Mouse (Mus musculus) cerebellum, adult 11-12 months (tissue): ENCODE data around the gene Tsn.

Experiments used
- DNase-seq: peaks from one replicate; pipeline ENCODE4 v3.0.0; 2022

The Tsn gene

DNA sequence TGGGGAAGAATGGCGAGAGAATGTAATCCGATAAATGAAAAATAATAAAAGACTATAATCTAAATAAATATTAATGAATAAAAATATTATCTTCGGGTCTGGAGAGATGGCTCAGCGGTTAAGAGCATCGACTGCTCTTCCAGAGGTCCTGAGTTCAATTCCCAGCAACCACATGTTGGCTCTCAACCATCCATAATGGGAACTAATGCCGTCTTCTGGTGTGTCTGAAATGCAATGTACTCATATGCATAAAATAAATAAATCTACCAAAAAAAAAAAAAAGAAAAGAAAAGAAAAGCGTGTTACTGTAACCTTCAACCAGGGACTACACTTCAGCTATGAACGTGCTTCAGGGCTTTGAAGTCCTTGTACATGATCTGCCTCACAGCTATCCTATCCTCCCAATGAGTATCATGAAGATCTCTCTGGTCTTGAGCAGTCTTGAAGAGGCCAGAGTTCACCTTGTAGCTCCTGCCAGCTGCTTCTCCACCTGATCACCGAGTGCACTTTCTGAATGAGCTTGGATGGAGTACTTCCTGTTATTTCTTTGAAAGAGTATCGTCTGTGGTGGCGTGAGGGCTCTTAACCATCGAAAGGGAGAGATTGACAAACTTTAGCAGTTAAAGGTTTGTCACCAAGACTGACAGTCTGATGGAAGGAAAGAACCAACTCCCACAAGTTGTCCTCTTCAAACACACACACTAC is at the start of gene Tsn:
Tsn (minus strand) TSS at position 118 of the 705 bp plus-strand sequence.
- peak; percentile 24 for DNase-seq

- DNase-seq = no peak
These were observed 47.7 kb upstream of the Tsn start for GRCm38 (mm10) chr1:118359071-118359761.

DNA sequence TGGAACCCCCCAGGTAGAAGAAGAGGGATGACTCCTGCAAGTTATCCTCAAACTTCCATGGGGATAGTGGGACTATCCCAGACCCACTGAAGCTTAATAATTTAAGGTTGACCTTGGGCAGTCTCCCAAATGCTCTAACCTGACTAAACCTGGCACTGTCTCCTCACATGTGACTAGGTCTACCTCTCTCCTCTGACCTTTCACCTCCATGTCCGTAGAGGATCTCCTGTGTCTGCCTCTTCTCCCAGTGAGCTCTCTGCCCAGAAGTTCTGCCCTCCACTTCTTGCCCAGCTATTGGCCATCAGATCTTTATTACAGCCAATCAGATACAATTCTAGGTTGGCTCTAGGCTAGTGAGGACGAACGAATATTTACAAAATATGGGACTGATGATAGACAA is 38.4 kb upstream of the Tsn start:
- DNase-seq = no peak

DNA sequence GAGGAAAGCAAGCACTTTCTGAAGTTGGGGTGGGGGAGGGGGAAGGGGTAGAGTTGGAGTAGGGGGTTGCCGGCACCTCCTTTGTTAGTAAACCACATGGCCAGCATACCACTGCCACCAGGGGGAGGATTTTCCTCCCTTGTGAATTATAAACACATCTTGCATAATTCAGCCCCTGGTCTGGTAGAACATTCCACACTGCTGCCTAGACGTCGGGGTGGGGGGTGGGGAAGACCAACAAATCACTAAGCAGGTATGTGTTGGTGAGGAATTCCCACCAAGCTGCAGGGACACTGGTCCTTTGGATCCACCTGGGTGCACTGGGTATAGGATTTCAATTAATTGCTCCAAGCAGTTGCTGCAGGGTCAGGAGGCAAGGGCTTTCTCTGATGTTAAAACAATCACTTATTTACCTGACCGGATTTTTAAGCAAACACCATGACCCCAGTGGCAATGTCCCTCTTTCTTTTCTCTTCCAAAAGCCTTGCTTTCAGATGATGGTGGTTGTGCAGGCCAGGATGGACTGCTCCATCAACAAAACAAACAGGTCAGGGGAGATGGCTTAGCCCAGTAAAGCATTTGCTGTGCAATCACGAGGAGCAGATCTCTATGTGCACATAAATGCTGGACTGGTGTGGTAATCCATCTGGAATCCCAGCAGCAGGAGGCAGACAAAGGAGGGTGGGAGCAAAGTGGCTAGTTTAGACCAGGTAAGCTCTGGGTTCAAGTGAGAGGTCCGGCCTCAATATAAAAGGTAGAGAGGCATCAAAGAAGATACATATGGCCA is 32.3 kb upstream of the Tsn start:
- DNase-seq = no peak

- DNase-seq = no peak
These were observed 26.4 kb upstream of the Tsn start for GRCm38 (mm10) chr1:118337921-118338320.

DNA sequence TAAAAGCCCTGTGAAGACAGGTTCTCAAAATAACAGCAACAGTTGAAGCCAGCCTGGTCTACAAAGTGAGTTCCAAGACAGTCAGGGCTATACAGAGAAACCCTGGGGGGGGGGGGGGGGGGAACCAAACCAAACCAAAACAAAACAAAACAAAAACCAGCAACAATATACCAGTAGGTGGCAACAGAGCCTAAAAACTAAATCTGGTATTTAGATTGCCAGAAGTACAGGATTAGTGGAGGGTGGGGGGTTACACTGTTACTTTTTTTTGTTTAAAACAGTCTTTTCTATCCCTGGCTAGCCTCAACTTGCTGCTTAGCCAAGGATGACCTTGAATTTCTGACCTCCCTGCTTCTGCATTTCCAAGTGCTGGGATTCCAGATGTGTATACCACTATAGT is 24.3 kb upstream of the Tsn start:
- DNase-seq = no peak

DNA sequence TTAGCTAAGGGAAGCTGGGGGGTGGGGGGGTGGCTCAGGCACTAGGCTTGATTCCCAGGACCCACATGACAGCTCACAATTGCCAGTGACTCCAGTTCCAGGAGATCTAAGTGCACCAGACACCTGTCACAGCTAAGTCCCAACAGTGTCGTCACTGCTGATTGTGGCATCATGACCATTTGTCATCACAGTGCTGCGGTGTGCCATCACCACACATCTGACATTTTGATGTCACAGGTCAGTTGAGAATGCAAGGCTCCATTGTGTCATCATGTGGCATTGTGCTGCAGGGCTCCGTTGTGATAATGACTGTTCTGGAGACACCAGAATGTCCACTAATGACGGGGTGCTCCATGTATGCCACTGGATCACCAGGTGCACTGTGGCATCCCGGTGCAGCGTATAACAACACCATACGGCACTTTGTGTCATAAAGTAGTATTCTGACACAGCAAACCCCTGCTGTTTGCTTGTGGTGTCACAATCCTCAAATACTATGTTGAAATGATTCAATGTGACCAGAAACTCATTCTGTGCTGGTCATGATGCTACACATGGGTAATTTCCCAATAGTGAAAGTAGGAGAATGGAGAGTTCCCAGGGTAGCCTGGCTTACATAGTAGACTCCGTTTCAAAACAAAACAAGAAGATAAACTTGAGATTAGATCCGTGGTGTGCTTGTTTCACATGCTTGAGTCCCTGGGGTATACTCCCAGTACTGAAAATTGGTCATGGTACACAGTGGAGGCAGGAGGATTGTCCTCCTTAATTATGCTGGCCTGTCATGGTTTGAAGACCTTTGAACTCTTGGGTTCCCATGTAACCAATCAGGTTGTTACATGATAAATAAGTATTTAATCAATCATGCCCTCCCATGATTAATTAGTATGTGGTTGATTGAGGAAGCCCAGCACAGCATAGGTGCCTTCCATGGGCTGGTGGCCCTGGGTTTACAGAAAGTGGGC is 23.5 kb upstream of the Tsn start:
- DNase-seq = no peak

DNA sequence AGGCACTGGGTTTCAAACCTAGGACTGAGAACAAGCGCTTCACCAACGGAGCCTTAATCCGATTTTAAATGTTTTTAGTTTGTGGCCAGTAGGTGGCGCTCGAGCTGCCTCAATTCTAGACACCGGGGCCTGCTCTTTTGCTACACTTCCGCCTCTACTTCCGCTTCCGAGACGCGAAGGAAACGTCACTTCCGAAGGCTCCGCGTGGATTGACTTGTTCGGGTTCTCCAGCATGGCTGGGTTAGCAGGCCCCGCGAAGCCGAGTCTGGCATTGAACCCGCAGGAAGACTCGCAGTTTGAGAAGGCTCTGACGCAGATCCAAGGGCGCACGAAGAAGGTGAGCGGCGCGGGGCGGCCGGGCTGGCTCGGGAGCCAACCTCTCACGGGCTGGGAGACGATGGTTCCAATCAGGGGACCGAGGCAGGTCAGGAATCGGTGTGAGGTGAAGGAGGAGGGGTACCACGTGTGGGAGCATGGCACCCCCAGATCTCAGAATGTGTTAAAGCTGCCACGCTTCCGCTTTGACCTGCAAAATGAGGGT is 10.2 kb upstream of the Tsn start, which contains the start of gene Nifk:
Nifk (plus strand) TSS at position 179 of the 541 bp plus-strand sequence.
- DNase-seq = peak; percentile 93

GRCm38 (mm10) chr1:118320696-118321095 is 9.2 kb upstream of the Tsn start:
- DNase-seq = peak; percentile 27

GRCm38 (mm10) chr1:118310780-118311621 is 538 bp downstream of the Tsn start:
- peak; percentile 90 for DNase-seq

DNA sequence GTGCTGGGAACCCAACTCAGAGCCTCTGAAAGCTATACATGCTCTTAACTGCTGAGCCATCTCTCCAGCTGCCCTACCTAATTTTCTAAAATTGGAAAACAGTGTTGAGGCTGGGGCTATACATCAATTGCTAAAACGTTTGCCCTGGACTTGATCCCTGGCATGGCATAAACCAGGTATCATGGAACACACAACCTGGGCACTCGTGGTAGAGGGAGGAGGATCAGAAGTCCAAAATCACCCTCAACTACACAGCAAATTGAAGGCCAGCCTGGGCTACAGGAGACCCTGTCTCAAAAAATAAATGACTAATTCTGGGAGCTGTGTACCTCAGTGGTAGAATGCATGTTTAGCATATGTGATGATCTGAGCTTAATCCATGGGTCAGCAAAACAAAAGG is 13.8 kb downstream of the Tsn start:
- no peak for DNase-seq

GRCm38 (mm10) chr1:118296673-118297072 is 14.9 kb downstream of the Tsn start:
- no peak for DNase-seq

GRCm38 (mm10) chr1:118294826-118295225 is 16.7 kb downstream of the Tsn start:
- no peak for DNase-seq

DNA sequence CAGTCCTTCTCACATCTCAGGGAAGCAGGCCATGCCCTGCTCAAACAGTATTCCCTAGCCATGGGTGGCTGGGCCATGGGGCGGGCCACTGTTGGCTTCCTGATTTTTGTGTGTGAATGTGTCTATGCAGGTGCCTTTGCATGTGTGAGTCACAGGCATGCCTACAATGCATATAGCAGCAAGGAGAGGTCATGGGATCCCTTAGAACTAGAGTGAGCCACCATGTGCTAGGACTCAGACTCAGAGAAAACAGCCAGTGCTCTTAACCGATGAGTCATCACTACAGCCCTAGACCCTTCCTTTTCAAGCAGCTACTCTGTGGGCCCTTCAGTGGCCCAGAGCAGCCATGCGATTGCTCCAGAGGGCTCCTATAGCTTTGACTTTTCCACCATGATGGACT is 17.3 kb downstream of the Tsn start:
- no peak for DNase-seq

GRCm38 (mm10) chr1:118292291-118292690 is 19.2 kb downstream of the Tsn start:
- no peak for DNase-seq

GRCm38 (mm10) chr1:118275139-118275538 is 36.4 kb downstream of the Tsn start:
- DNase-seq = no peak

- DNase-seq = no peak
These were observed 59.6 kb downstream of the Tsn start for GRCm38 (mm10) chr1:118251931-118252330.
